Mouse (Mus musculus) urinary bladder, postnatal 10 days (tissue): ENCODE measurements around the gene Rab5b.
"Not testable (repeated sequence)": the region's sequence is repeated elsewhere in the genome, so short reads cannot be mapped to it uniquely, and the experiment has no call there.

Source experiments
- DNase-seq: peaks from one replicate; pipeline ENCODE4 v3.0.0; 2022; ENCODE audit warnings: low spot score

The Rab5b gene

GRCm38 (mm10) chr10:128642749-128643148, 53.3 kb downstream of the Rab5b start:
- DNase-seq, result no peak

GRCm38 (mm10) chr10:128641871-128642270, 54.2 kb downstream of the Rab5b start:
- no peak for DNase-seq

GRCm38 (mm10) chr10:128640891-128641290, 55.2 kb downstream of the Rab5b start:
- DNase-seq, result no peak

GRCm38 (mm10) chr10:128639999-128640398, 56.1 kb downstream of the Rab5b start:
- DNase-seq, result no peak

- DNase-seq, result no peak
These were observed 59.1 kb downstream of the Rab5b start for GRCm38 (mm10) chr10:128637011-128637410.

- no peak for DNase-seq
These were observed 59.5 kb downstream of the Rab5b start for GRCm38 (mm10) chr10:128636561-128636960.

GRCm38 (mm10) chr10:128635697-128636096, 60.4 kb downstream of the Rab5b start:
- no peak for DNase-seq

- no peak for DNase-seq
These were observed 64.5 kb downstream of the Rab5b start for GRCm38 (mm10) chr10:128631571-128631970.

- not testable (repeated sequence) for DNase-seq
These were observed 65.8 kb downstream of the Rab5b start for GRCm38 (mm10) chr10:128630306-128630705.

- no peak for DNase-seq
These were observed 66.3 kb downstream of the Rab5b start for GRCm38 (mm10) chr10:128629746-128630145.

- no peak for DNase-seq
These were observed 68.4 kb downstream of the Rab5b start for GRCm38 (mm10) chr10:128627398-128628317.
